Mouse (Mus musculus): ENCODE measurements around the gene Gstm2.

DNA sequence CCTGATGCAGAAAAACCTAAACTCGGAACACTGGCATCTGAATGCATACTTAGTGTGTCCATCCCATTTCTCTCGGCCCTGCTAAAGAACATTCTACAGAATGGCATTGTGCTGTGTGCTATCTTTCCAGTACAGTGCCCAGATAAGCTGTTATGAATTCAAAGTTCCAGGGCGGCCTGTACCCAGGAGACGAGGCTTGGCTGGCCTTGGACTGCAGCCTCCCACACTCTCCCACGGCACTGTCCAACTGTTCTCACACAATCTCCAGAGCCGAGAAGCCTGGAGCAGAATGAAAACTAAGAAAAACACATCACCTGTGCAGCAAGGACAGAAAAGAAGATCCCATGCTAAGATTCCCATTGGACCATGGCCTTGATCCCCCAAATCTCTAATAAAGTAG, 3.5 kb downstream of the Gstm2 start:
- TF ChIP-seq CTCF (IDR thresholded peaks at IDR 0.05; ENCODE audit: insufficient read depth, low read length) (no peak), POLR2A (IDR thresholded peaks at IDR 0.05; ENCODE audit: borderline replicate concordance, extremely low read depth, low read depth, low read length) (no peak)

All from lung, adult 2 months (tissue).